Mouse (Mus musculus) embryonic facial prominence, embryonic 13.5 days (tissue): ENCODE measurements at regions not wholly inside any gene's neighbourhood (a gene's known extent, or its start where the extent isn't known, plus 50 kb on each side); places are given as distances from the start of the nearest gene placed in this dataset.

Experiments used
- ATAC-seq: fragments of 200-750 bp; cut with Nextera tagmentation; 2 replicates; pipeline ENCODE4 v1.8.0; 2017; ENCODE audit warnings: low read depth; ENCODE audit not compliant: insufficient number of reproducible peaks, insufficient read depth, low FRiP score, low TSS enrichment
- H3K27ac ChIP-seq: fragments of 300-500 bp; sonication (generic); 2 replicates; pipeline ENCODE4 v1.5.1; 2015; ENCODE audit warnings: moderate library complexity, mild to moderate bottlenecking, inconsistent platforms
- H3K27me3 ChIP-seq: fragments of 300-500 bp; sonication (generic); 2 replicates; pipeline ENCODE4 v1.6.1; 2015; ENCODE audit warnings: mild to moderate bottlenecking, inconsistent platforms
- H3K36me3 ChIP-seq: fragments of 300-500 bp; sonication (generic); 2 replicates; pipeline ENCODE4 v1.6.1; 2015; ENCODE audit warnings: mild to moderate bottlenecking, inconsistent platforms
- H3K4me1 ChIP-seq: fragments of 300-500 bp; sonication (generic); 2 replicates; pipeline ENCODE4 v1.6.1; 2015; ENCODE audit warnings: inconsistent platforms
- H3K4me2 ChIP-seq: fragments of 300-500 bp; sonication (generic); 2 replicates; pipeline ENCODE4 v1.6.1; 2015; ENCODE audit warnings: moderate library complexity, mild to moderate bottlenecking, inconsistent platforms
- H3K4me3 ChIP-seq: fragments of 300-500 bp; sonication (generic); 2 replicates; pipeline ENCODE4 v1.5.1; 2015; ENCODE audit warnings: mild to moderate bottlenecking, inconsistent platforms
- H3K9ac ChIP-seq: fragments of 300-500 bp; sonication (generic); 2 replicates; pipeline ENCODE4 v1.6.1; 2015; ENCODE audit warnings: mild to moderate bottlenecking, inconsistent platforms
- H3K9me3 ChIP-seq: fragments of 300-500 bp; sonication (generic); 2 replicates; pipeline ENCODE4 v1.6.1; 2016; ENCODE audit warnings: inconsistent platforms
- WGBS: fragments of 180-500 bp; shearing (Covaris S2); methylation state at CpG from one replicate; pipeline ENCODE4 v1.1.7; 2015; ENCODE audit warnings: mixed read lengths; 5-methylcytosine and 5-hydroxymethylcytosine counted together

DNA sequence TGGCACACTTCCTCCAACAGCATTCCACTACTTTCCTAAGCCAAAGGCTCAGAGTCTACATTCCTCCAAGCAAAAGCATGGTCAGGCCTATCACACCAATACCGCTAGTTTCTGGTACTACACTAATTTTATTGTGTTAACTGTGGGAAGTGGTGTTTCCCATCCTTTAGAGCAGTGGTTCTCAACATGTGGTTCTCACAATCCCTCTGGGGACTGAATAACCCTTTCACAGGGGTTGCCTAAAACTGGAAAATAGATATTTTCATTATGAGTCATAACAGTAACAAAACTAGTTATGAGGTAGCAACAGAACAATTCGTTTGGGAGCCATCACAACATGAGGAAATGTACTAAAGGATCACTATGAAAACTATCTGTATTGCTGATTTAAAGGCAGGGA lies 74.2 kb upstream of the Cp start:
- H3K4me2 ChIP-seq: no peak overlapping the region
- no peaks in the 10 kb centered on the region for H3K27me3 ChIP-seq
- no peaks in the 10 kb centered on the region for H3K36me3 ChIP-seq
- H3K27ac ChIP-seq: no peak overlapping the region
- H3K9me3 ChIP-seq: no peaks in the 10 kb centered on the region
- no peaks in the 10 kb centered on the region for H3K4me1 ChIP-seq
- ATAC-seq: no peak
- no peak overlapping the region for H3K9ac ChIP-seq
- H3K4me3 ChIP-seq: no peak overlapping the region
- 74% methylated on average over 2 of the region's 2 CpGs for WGBS

DNA sequence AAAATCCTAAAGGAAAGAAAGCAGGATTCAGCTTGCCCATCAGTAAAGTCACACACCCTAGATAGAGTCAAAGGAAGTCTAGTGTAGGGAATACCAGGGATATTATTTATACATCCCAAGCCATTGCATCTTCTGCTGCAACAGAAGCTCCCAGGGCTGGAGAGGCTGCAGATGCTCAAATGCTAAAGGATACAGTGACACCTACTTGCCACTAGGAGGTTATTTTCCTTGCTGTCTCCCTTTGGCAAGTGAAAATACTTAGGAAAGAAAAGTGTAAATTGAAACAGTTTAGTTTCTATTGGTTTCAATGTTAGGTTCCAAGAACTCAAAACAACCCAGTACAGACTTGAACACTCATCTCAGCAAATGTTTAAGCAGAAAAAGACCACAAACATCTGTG lies 68.4 kb upstream of the Cp start:
- no peak overlapping the region for H3K27ac ChIP-seq
- no peak overlapping the region for H3K9ac ChIP-seq
- no peaks in the 10 kb centered on the region for H3K27me3 ChIP-seq
- no peak overlapping the region for H3K4me3 ChIP-seq
- no peaks in the 10 kb centered on the region for H3K9me3 ChIP-seq
- no peaks in the 10 kb centered on the region for H3K36me3 ChIP-seq
- no peaks in the 10 kb centered on the region for H3K4me1 ChIP-seq
- H3K4me2 ChIP-seq: no peak overlapping the region
- no peak for ATAC-seq

- Histone ChIP-seq H3K9me3 (no peaks in the 10 kb centered on the region), H3K4me3 (peak overlapping the region; percentile 93), H3K27me3 (no peaks in the 10 kb centered on the region), H3K27ac (no peak overlapping the region), H3K9ac (peak overlapping the region; percentile 74), H3K36me3 (peaks cover 18% of the 10 kb centered on the region), H3K4me1 (peaks cover 14% of the 10 kb centered on the region), H3K4me2 (peak overlapping the region; percentile 70)
- peak; percentile 62; the same call in 1 of the 2 replicates for ATAC-seq
- WGBS: 4% methylated on average over 10 of the region's 10 CpGs
These were observed 62.6 kb upstream of the Cp start for GRCm38 (mm10) chr3:19894258-19894629.

- under 1% methylated on average over 68 of the region's 68 CpGs for WGBS
- Histone ChIP-seq H3K27ac (peak overlapping the region; percentile 75), H3K36me3 (peaks cover 25% of the 10 kb centered on the region), H3K4me3 (peak overlapping the region; percentile 93), H3K4me1 (peaks cover 14% of the 10 kb centered on the region), H3K9ac (peak overlapping the region; percentile 94), H3K4me2 (peak overlapping the region; percentile 70), H3K27me3 (no peaks in the 10 kb centered on the region), H3K9me3 (no peaks in the 10 kb centered on the region)
- peak; percentile 99 for ATAC-seq
These were observed 62.0 kb upstream of the Cp start for GRCm38 (mm10) chr3:19894630-19895578.

GRCm38 (mm10) chr3:19895755-19896154 lies 61.1 kb upstream of the Cp start:
- no peaks in the 10 kb centered on the region; the same call in 1 of the 2 replicates for H3K9me3 ChIP-seq
- ATAC-seq: no peak
- peak overlapping the region; percentile 70 for H3K4me2 ChIP-seq
- no peak overlapping the region for H3K27ac ChIP-seq
- H3K4me1 ChIP-seq: peaks cover 14% of the 10 kb centered on the region
- peak overlapping the region; percentile 94 for H3K9ac ChIP-seq
- peaks cover 33% of the 10 kb centered on the region for H3K36me3 ChIP-seq
- no peaks in the 10 kb centered on the region for H3K27me3 ChIP-seq
- peak overlapping the region; percentile 93 for H3K4me3 ChIP-seq
- 48% methylated on average over 5 of the region's 5 CpGs for WGBS

DNA sequence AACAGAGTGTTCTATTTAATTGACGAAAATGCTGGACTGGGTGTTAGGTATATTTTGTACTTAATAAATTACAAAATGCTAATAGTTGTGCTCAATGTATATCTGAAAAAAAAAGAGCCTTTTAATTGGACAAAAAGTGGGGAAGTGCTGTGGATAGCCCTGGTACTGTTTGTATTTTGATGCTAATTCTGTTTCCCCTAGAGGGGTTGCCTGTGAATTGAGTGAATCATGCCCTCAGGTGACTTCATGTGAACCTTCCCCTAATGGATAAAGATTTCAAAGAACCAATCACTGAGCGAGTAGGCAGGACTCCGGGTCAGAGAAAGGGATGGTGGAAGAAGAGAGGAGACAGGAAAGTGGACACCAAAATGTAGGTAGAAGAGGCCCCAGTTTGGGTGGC lies 59.7 kb upstream of the Cp start:
- Histone ChIP-seq H3K4me1 (peaks cover 14% of the 10 kb centered on the region), H3K27me3 (no peaks in the 10 kb centered on the region), H3K27ac (no peak overlapping the region), H3K4me3 (no peak overlapping the region), H3K9ac (no peak overlapping the region), H3K36me3 (peaks cover 33% of the 10 kb centered on the region), H3K9me3 (no peaks in the 10 kb centered on the region; the same call in 1 of the 2 replicates), H3K4me2 (peak overlapping the region; percentile 70; the same call in 1 of the 2 replicates)
- WGBS: 96% methylated on average over 3 of the region's 3 CpGs
- ATAC-seq: no peak

DNA sequence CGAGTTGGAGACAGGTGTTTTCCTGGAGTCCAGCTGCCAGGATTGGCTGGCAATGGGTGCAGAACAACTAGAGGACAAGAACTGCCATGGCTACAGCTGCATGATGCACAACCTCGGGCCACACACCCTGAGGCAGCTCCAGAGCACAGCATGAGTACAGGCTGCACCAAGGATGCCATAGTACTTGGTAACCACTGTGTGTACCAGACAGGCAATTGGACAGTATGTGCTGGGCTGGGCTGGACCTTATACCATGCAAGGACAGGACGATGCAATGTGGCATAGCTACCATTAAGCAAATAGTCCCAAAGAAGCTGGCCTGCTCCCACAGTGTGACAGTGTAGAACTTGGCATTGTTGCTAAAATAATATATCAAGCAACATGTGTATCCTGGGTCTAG lies 54.6 kb upstream of the Cp start:
- 91% methylated on average over 3 of the region's 3 CpGs for WGBS
- Histone ChIP-seq H3K4me2 (no peak overlapping the region), H3K36me3 (peaks cover 35% of the 10 kb centered on the region), H3K9ac (no peak overlapping the region), H3K4me1 (0 out of 2 replicates have a peak, but pooled peaks cover 2% of the 10 kb centered on the region), H3K27me3 (no peaks in the 10 kb centered on the region), H3K9me3 (no peaks in the 10 kb centered on the region; the same call in 1 of the 2 replicates), H3K4me3 (no peak overlapping the region), H3K27ac (no peak overlapping the region)
- 0 out of 2 replicates have a peak, but pooled peaks have one; percentile 37 for ATAC-seq

DNA sequence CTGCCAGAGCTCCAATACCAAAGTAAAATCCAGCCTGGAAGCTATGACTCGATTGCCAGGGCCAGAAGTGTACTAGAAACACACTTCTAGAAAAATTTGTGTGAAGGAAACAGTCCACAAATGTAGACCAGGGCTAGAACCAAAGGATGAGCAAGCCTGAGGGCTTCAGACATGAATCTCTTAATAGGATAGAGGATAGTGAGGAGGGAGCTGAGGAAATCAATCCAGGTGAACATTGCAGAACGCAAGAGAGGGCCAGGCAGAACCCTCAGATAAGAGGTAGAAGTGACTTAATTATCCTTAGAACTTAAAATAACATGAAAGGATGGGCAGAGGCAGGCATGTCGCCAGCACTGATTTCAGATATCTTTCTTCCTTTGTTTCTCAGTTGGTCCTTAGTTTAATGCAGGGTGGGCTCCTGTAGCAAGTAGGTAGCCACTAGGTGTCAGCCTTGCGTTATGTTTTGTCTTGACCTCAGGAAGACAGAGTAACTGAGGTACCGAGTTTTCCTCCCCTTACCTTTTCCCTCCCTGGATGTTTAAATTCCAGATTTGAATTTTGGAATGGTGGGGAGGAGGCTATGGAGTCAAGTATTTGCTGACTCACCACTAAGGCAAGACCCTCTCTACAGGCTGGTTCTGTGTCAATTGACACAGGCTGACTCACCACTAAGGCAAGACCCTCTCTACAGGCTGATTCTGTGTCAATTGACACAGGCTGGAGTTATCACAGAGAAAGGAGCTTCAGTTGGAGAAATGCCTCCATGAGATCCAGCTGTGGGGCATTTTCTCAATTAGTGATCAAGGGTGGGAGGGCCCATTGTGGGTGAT lies 52.2 kb upstream of the Cp start:
- 25% methylated on average over 5 of the region's 5 CpGs for WGBS
- H3K4me2 ChIP-seq: no peak overlapping the region
- no peak overlapping the region for H3K27ac ChIP-seq
- no peaks in the 10 kb centered on the region for H3K27me3 ChIP-seq
- H3K9me3 ChIP-seq: no peaks in the 10 kb centered on the region; the same call in 1 of the 2 replicates
- peaks cover 14% of the 10 kb centered on the region for H3K36me3 ChIP-seq
- H3K4me3 ChIP-seq: no peak overlapping the region
- no peaks in the 10 kb centered on the region for H3K4me1 ChIP-seq
- ATAC-seq: 0 out of 2 replicates have a peak, but pooled peaks have one; percentile 43
- no peak overlapping the region for H3K9ac ChIP-seq
